Mouse (Mus musculus) urinary bladder, postnatal 14 days (tissue): ENCODE measurements around the gene Hvcn1.
"Not testable (repeated sequence)": the region's sequence is repeated elsewhere in the genome, so short reads cannot be mapped to it uniquely, and the experiment has no call there.

Experiments used
- DNase-seq: peaks from one replicate; pipeline ENCODE4 v3.0.0; 2021; ENCODE audit warnings: low spot score

Hvcn1 gene

GRCm38 (mm10) chr5:122204180-122204579 lies 2.4 kb upstream of the Hvcn1 start:
- DNase-seq: no peak

GRCm38 (mm10) chr5:122208909-122209308 lies 2.3 kb downstream of the Hvcn1 start:
- DNase-seq: no peak

DNA sequence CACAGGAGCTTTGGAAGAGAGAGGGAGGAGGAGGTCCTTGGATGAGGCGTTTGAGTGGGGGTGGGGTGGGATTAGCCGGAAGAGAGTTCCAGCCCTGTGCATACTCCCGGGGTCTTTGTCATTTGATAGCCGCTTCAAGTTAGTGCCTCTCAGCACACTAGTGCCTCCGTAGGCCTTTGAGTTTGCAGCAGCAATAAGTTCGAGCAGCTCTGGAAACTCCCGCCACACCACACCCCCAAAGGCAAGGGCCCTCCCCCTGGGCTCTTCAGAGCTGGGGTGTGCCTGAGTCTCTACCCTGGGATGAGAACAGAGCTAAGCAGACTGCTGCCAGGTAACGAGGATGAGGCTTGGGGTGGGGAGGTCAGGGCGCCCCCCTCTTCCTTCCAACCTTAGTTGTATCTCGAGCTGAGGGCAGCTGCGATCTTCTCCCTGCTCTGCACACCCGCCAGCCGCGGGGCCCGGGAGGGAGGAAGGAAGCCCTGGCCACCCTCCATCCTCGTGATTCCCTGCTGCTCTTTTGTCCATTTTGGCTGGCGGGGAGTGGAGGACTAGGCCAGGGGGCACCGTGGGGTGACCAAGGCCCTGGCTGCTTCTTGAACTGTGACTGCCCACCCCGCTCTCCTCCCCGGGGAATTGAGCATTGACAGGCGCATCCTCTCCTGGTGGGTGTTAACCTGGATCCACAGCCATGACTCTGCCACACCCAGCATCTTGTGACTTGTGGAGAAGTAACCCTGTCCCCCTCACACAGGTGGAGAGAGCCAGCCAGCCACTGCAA lies 3.2 kb downstream of the Hvcn1 start:
- DNase-seq: peak; percentile 40

- no peak for DNase-seq
Measured at GRCm38 (mm10) chr5:122210890-122211289, 4.3 kb downstream of the Hvcn1 start.

DNA sequence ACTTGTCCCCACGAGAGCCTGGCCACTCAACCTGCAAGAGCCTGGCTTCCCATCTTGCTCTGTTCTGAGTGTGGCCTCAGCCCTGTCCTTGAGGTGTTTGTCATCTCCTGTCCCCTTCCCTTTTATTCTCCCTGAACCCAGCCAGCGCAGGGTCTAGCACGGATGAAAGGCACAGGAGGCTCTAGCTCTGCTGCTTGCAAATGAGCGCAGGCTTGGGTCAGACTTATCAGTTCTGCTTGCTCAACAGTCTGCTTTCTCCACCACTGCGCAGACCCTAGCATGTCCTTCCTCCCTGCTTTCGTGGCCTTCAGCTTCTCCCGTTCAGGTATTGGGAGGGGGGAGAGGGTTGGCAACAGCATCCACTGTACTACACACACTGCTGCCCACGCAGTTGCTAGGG lies 5.5 kb downstream of the Hvcn1 start:
- DNase-seq: no peak

DNA sequence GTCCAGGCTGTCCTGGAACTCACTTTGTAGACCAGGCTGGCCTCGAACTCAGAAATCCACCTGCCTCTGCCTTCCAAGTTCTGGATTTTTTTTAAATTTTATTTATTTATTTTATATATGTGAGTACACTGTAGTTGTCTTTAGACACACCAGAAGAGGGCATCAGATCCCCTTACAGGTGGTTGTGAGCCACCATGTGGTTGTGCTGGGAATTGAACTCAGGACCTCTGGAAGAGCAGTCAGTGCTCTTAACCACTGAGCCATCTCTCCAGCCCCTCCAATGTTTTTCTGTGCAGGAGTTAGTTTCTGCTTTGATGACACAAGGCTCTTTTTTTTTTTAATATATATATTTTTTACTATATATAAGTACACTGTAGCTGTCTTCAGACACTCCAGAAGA lies 6.2 kb downstream of the Hvcn1 start:
- DNase-seq: not testable (repeated sequence)

DNA sequence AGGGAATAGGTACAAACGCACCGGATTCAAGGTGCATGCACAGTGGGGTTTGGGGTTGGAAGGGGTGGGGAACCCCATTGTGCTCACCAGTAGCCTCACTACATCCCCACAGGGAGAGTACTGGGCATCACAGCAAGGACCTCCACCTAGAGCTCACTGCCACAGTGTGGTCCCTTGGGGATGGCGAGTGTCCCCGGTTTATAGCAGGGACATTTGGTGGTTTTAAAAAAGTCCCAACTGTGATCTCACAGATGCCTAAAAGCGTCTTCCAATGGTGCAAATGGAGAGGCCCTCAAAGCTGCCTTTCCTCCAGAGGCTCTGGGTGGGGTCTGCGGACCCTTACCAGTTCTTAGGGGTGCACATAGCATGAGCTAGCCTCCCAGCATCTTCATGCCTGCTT lies 7.3 kb downstream of the Hvcn1 start:
- DNase-seq: no peak

DNA sequence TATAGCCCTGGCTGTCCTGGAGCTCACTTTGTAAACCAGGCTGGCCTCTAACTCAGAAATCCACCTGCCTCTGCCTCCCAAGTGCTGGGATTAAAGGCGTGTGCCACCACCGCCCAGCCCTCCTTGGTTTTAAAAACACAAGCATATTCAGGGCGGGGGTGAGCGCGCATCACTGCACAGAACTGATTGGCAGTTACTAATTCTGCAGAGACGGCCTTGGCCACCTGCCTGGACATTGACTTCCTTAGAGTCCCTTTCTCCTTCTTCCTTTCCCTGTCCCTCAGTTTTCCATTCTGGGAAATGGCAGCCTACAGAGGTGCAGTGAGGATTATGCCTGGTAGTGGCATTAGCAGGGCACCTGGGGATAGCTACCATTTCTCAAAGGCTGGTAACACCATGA lies 11.0 kb downstream of the Hvcn1 start:
- DNase-seq: no peak

DNA sequence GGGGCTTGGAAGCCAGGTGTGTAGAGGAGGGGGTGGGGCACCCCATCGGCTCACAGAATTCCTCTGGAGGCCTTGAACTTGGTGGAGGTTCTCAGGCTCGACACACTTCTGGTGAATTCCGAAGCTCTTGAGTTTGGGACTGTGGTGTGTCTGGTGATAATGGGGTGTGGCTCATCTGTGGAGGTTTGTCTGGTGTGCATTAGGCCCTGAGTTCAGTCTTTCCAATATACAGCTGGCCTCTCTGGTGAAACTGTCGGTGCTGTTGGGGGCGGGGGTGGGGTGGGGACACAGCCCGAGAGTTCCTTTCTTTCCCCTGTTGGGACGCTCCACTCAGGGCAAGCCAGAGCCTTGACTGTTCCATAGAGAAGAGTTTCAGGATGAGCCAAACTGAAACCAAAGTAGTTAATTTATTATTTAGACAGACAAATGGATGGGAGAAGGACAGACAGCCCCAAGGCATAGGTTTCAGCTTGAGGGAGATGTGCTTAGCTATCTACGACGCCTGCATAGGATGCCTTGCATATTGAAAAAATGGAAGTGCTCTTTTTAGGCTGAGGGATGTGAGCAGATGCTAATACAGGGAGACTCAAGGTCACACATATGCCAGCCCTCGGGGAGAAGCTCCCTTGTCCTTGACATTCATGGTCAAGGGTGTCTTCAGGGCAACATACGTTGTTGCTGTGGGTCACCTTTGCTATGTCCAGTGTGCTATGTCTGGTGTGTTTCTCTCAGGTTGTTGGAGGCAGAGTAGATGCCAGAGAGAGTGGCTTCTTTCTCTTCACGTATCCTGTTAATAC lies 11.7 kb downstream of the Hvcn1 start:
- DNase-seq: no peak

DNA sequence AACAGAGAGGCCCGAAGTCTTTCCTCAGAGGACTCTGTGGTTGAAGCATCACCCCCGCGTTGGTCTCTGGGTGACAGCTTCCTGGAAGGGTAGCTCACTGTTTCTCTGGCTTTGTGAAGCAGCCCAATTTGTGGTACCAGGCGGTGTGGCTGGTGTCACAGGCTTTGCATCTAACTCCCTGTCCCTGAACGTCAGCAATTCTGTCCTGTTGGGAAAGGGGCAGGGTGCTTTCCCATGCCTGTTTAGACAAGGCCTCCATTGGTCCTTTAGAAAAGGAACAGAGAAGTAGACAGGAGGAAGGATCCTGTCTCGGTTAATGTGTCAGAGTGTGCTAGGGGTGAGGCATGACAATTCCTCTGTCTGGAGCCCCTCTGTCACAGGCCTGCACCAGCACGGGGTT lies 12.3 kb downstream of the Hvcn1 start:
- no peak for DNase-seq

DNA sequence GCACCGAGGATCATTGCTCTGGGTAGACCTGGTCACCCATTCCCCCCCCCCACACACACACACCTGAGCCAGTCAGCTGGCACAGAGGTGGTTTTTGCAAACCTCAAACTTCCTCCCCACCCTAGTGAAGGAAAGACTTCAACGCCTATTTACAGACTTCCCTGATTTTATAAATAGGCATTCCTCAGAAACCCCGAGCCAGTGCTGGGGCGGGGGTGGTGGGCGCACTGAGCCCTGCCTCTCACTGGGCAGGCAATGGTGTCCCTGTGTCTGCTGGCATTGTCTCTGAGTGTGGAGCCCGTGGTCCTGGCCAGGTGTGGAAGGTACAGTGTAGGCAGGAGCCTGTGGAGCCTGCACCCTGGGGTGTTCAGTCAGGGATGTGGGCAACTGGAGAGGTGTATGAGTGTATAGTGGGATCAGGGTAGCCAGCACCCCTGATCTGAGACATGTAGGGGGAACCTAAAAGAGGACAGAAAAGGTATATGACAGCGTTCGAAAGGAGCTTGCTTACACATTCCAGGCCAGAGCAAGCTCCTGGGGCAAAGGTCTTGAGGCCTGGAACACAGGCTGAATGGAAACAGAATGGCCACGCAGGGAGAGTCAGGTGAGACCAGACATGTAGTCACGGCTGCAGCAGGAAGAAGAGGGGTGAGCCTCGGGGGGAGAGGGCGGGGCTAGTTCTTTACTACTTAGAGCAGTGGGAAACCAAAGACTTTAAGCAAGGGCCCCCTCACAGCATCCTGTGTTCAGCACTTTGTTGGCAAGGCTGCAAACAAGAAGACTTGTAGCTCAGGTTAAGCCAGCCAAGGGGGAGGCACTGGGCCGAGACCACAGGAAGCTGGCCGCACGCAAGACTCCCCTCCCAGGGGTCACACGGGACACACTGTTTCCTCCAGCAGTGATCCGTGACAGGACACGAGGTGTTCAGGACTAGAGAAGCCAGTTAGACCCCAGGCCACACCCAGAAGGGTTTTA lies 13.3 kb downstream of the Hvcn1 start:
- DNase-seq: peak; percentile 18

GRCm38 (mm10) chr5:122221085-122221484 lies 14.5 kb downstream of the Hvcn1 start:
- no peak for DNase-seq

DNA sequence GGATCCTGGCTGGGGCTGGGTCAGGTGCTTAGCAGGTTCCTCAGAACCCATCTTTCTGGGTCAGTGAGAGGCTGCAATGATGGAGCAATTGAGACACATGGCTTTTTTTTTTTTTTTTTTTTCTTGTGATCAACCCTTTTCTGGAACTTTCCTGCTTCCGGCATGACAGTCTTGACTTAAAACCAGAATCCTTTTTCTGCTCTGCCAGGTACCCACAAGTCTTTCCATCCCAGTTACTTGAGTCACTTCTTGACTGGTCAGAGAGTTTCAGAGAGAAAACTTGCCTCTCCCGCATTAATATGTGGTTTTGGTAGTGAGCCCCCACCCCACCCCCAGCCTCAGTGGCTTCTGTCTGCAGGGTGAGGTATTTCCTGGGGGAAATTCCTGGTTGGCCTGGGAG lies 17.7 kb downstream of the Hvcn1 start:
- DNase-seq: no peak

GRCm38 (mm10) chr5:122228271-122228765 lies 21.7 kb downstream of the Hvcn1 start:
- no peak for DNase-seq

DNA sequence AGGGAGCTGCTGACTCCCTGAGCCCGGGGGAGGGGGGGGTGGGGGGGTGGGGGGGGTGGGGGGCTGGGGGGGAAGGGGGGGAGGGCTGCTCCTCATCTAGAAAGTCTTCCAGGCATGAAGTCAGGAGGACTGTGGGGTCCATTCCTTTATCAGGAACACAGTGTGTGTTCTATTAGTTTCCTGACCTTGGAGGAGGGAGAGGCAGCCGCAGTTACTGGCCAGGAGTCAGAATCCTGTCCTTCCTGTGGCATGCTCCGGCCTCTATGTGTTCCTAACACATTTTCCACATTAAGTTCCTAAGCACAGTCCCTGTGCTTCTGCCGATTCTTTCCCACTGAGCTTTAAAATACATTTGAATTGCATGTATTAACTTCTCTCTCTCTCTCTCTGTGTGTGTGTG lies 22.2 kb downstream of the Hvcn1 start:
- DNase-seq: no peak

DNA sequence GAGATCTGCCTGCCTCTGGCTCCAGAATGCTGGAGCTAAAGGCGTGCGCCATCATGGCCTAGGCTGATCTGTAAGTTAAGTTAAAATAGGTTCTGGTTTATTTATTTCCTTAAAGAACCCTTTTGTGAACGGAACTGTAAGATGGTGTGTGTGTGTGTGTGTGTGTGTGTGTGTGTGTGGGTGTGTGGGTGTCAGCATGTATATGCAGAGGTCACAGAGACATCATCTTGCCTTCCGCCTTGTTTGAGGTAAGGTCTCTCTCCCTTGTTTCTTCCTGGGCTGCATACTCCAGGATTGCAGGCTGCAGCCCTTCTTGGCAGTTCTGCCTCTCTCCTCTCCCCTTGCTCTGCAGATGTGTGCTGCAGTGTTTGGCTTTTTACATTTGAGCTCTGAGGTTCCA lies 24.2 kb downstream of the Hvcn1 start:
- DNase-seq: no peak

DNA sequence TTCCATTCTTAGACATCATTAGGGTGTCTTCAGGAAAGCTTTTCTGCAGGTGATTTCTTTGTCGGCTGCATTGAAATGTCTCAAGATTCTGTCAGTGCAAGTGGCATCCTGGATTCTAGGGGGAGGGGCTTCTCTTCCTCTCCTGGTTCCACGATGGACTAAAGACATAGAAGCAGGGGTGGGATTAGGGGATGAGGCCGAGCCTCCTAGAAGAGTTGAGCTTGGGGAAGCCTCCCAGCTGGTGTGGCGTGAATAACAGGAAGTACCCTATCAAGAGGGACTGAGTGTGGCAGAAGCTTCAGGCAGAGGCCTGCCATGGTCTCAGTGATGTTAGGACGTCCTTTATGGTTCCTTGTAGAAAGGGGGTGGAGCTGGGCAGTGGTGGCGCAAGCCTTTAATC lies 24.8 kb downstream of the Hvcn1 start:
- no peak for DNase-seq

DNA sequence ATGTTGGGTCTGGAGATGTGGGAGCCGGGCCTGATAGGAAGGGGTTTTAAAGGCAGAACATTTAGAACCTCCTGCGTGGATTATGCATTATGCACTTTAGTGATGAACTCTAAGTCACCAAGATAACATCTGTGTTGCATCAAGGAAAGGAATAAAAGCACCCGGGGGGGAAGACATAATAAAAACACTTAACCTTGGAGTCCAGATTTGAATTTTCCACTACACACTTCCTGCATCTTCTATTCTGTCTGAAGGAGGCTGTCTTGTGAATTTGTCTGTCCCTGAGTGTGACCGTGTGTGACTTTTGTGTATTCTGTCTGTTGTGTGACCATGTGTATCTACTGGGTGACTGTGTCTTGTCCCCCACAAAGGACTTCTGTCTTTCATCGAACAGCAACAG lies 25.4 kb downstream of the Hvcn1 start:
- no peak for DNase-seq

- DNase-seq: no peak
Measured at GRCm38 (mm10) chr5:122233077-122233581, 26.5 kb downstream of the Hvcn1 start.

DNA sequence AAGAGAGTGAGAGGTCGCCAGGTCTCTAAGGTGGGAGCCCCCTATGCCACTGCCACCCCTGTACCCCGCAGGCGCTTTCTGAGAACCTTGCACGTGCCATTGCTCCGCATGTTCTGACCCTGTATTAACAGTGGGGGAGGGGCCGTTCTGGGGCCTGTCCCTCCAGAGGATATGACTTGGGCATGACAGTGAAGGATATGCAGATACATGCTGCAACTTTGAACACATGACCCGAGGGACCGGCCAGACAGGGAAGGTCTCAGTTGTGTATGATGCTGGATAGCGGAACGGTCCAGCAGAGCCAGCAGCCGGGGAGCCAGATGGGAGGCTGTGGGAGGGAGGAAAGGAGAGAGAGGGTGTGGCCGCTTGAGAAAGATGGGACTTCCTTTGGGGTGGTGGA lies 27.1 kb downstream of the Hvcn1 start:
- no peak for DNase-seq

DNA sequence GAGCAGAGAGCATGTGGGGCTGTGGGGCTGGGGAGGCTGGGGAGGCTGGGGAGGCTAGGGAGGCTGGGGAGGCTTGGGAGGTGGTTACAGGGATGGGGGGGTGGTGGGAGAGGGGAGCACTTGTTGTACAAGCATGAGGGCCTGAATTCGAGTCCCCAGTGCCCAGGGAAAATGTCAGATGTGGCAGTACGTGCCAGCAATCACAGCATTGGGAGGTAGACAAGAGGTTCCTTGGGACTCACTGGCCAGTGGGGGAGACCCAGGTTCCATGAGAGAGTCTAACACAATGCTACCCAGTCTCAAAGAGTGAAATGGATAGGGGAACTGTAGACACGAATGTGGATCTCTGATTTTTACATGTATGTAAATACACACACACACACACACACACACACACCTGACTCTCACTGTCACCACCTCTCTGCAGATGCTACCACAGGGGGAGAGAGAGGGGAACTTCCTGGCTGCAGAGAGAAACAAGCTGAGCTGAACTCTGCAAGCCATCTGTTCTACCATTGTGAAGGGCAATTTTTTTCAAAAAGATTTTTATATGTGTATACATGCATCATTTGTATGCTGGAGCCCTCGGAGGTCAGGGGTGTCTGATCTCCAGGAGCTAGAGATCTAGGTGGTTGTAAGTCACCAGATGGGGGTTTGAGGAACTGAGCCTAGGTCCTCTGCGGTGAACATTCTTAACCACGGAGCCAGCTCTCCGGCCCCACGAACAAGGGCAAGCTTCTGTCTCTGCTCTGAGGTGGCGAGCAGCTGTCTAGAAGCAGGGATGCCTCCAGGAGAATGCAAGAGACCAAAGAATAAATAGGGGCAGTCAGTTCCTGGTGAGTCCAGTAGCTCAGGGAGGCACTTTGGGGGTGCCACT lies 28.0 kb downstream of the Hvcn1 start:
- no peak for DNase-seq
